Mouse (Mus musculus) midbrain, embryonic 11.5 days (tissue): ENCODE measurements around the gene Lrtm1. TPM values are rescaled to one million over a fixed set of nuclear protein-coding genes. Genes with fewer than 3 reads are reported as not detected.

Experiments used
- ATAC-seq: fragments of 200-750 bp; cut with Nextera tagmentation; 2 replicates; pipeline ENCODE4 v1.8.0; 2017; ENCODE audit warnings: moderate TSS enrichment, moderate library complexity; ENCODE audit not compliant: low FRiP score
- DNase-seq: peaks from one replicate; pipeline ENCODE4 v3.0.0; 2015; ENCODE audit warnings: low spot score; ENCODE audit errors: missing footprints
- H3K27ac ChIP-seq: fragments of 300-500 bp; sonication (generic); 2 replicates; pipeline ENCODE4 v1.5.1; 2014; ENCODE audit warnings: low read depth, low read length
- H3K27me3 ChIP-seq: fragments of 300-500 bp; sonication (generic); 2 replicates; pipeline ENCODE4 v1.6.1; 2014; ENCODE audit warnings: mild to moderate bottlenecking, low read length, moderate library complexity, mixed read lengths; ENCODE audit not compliant: control insufficient read depth, insufficient read depth
- H3K36me3 ChIP-seq: fragments of 300-500 bp; sonication (generic); 2 replicates; pipeline ENCODE4 v1.6.1; 2014; ENCODE audit warnings: mild to moderate bottlenecking, low read length, moderate library complexity, mixed read lengths; ENCODE audit not compliant: control insufficient read depth, insufficient read depth
- H3K4me1 ChIP-seq: fragments of 300-500 bp; sonication (generic); 2 replicates; pipeline ENCODE4 v1.6.1; 2014; ENCODE audit warnings: low read length; ENCODE audit not compliant: control insufficient read depth, insufficient read depth
- H3K4me2 ChIP-seq: fragments of 300-500 bp; sonication (generic); 2 replicates; pipeline ENCODE4 v1.6.1; 2014; ENCODE audit warnings: mild to moderate bottlenecking, moderate library complexity
- H3K4me3 ChIP-seq: fragments of 300-500 bp; sonication (generic); 2 replicates; pipeline ENCODE4 v1.5.1; 2014; ENCODE audit warnings: low read depth, low read length
- H3K9ac ChIP-seq: fragments of 300-500 bp; sonication (generic); 2 replicates; pipeline ENCODE4 v1.6.1; 2014; ENCODE audit warnings: low read length
- H3K9me3 ChIP-seq: fragments of 300-500 bp; sonication (generic); 2 replicates; pipeline ENCODE4 v1.6.1; 2016; ENCODE audit warnings: low read length; ENCODE audit not compliant: control insufficient read depth
- WGBS: fragments of 180-500 bp; shearing (Covaris S2); extraction: QIAGEN DNeasy Blood & Tissue Kit; methylation state at CpG from one replicate; pipeline ENCODE4 v1.1.7; 2014; 5-methylcytosine and 5-hydroxymethylcytosine counted together
- polyA plus RNA-seq: library from polyadenylated mRNA; unstranded; fragments of >200 nt; fragmentation: Nextera tagmentation; extraction: Ambion mirVana; gene quantifications from 2 replicates; pipeline ENCODE4 v1.2.1, GENCODE M21; 2014

The Lrtm1 gene
- polyA plus RNA-seq, 1 experiment from 2014 or later = 6.2 TPM

- Histone ChIP-seq H3K36me3 (no peaks in the 10 kb centered on the region), H3K4me2 (no peak overlapping the region), H3K27ac (no peak overlapping the region), H3K27me3 (no peaks in the 10 kb centered on the region), H3K9ac (no peak overlapping the region), H3K9me3 (no peaks in the 10 kb centered on the region), H3K4me3 (no peak overlapping the region), H3K4me1 (peaks cover 9% of the 10 kb centered on the region; the same call in 1 of the 2 replicates)
- no peak for ATAC-seq
- DNase-seq = no peak
- WGBS = 92% methylated on average over 4 of the region's 4 CpGs
These were observed 8.4 kb upstream of the Lrtm1 start for GRCm38 (mm10) chr14:29009644-29010043.

- no peak for DNase-seq
- WGBS = 87% methylated on average over 3 of the region's 3 CpGs
These were observed 4.8 kb upstream of the Lrtm1 start for GRCm38 (mm10) chr14:29013161-29013560.

GRCm38 (mm10) chr14:29014680-29015079 is 3.3 kb upstream of the Lrtm1 start:
- WGBS = 74% methylated on average over 2 of the region's 2 CpGs
- Histone ChIP-seq H3K27me3 (no peaks in the 10 kb centered on the region), H3K36me3 (no peaks in the 10 kb centered on the region), H3K9ac (no peak overlapping the region), H3K27ac (no peak overlapping the region), H3K9me3 (no peaks in the 10 kb centered on the region), H3K4me1 (peaks cover 33% of the 10 kb centered on the region), H3K4me2 (no peak overlapping the region), H3K4me3 (no peak overlapping the region)
- ATAC-seq = no peak
- DNase-seq = no peak

More at GRCm38 (mm10) chr14:29013161-29013560, 4.8 kb upstream of the Lrtm1 start:
- no peak for ATAC-seq
- Histone ChIP-seq H3K27ac (no peak overlapping the region), H3K9me3 (no peaks in the 10 kb centered on the region), H3K9ac (no peak overlapping the region), H3K36me3 (no peaks in the 10 kb centered on the region), H3K4me2 (no peak overlapping the region), H3K4me1 (peaks cover 24% of the 10 kb centered on the region), H3K27me3 (no peaks in the 10 kb centered on the region), H3K4me3 (no peak overlapping the region)

- peak; percentile 95 for DNase-seq
- no peak overlapping the region for H3K4me2 ChIP-seq
- H3K4me1 ChIP-seq = peaks cover 29% of the 10 kb centered on the region
- H3K27me3 ChIP-seq = no peaks in the 10 kb centered on the region
- H3K9ac ChIP-seq = no peak overlapping the region
- ATAC-seq = peak; percentile 75
- H3K4me3 ChIP-seq = no peak overlapping the region
- H3K27ac ChIP-seq = peak overlapping the region; percentile 42
- 17% methylated on average over 5 of the region's 5 CpGs for whole genome bisulfite sequencing
- no peaks in the 10 kb centered on the region for H3K36me3 ChIP-seq
- H3K9me3 ChIP-seq = no peaks in the 10 kb centered on the region
These were observed 2.1 kb upstream of the Lrtm1 start for GRCm38 (mm10) chr14:29015896-29016295.

- WGBS = 4% methylated on average over 7 of the region's 7 CpGs
- DNase-seq (peak; percentile 91), ATAC-seq (no peak; the same call in 1 of the 2 replicates)
- Histone ChIP-seq H3K27me3 (no peaks in the 10 kb centered on the region), H3K4me2 (peak overlapping the region; percentile 23), H3K27ac (peak overlapping the region; percentile 77), H3K36me3 (no peaks in the 10 kb centered on the region), H3K4me3 (peak overlapping the region; percentile 3; the same call in 1 of the 2 replicates), H3K9ac (no peak overlapping the region; the same call in 1 of the 2 replicates), H3K9me3 (no peaks in the 10 kb centered on the region), H3K4me1 (peaks cover 29% of the 10 kb centered on the region)
These were observed 450 bp downstream of the Lrtm1 start for GRCm38 (mm10) chr14:29018316-29019000.

GRCm38 (mm10) chr14:29021295-29021694 is 3.3 kb downstream of the Lrtm1 start:
- DNase-seq (no peak), ATAC-seq (no peak)
- WGBS = 89% methylated on average over 4 of the region's 4 CpGs
- H3K36me3 ChIP-seq = no peaks in the 10 kb centered on the region
- H3K4me1 ChIP-seq = peaks cover 17% of the 10 kb centered on the region
- no peaks in the 10 kb centered on the region for H3K9me3 ChIP-seq
- no peak overlapping the region for H3K4me3 ChIP-seq
- H3K27ac ChIP-seq = no peak overlapping the region
- no peaks in the 10 kb centered on the region for H3K27me3 ChIP-seq
- H3K4me2 ChIP-seq = no peak overlapping the region
- H3K9ac ChIP-seq = no peak overlapping the region

- ATAC-seq = no peak
- H3K9ac ChIP-seq = no peak overlapping the region
- H3K9me3 ChIP-seq = no peaks in the 10 kb centered on the region
- DNase-seq = no peak
- WGBS = 92% methylated on average over 4 of the region's 4 CpGs
- no peaks in the 10 kb centered on the region for H3K27me3 ChIP-seq
- no peak overlapping the region for H3K4me2 ChIP-seq
- H3K4me3 ChIP-seq = no peak overlapping the region
- peaks cover 10% of the 10 kb centered on the region for H3K4me1 ChIP-seq
- no peaks in the 10 kb centered on the region for H3K36me3 ChIP-seq
- H3K27ac ChIP-seq = no peak overlapping the region
These were observed 5.2 kb downstream of the Lrtm1 start for GRCm38 (mm10) chr14:29023246-29023645.

GRCm38 (mm10) chr14:29025335-29025734 is 7.3 kb downstream of the Lrtm1 start:
- peaks cover 11% of the 10 kb centered on the region for H3K4me1 ChIP-seq
- no peaks in the 10 kb centered on the region for H3K36me3 ChIP-seq
- H3K9ac ChIP-seq = no peak overlapping the region
- H3K27me3 ChIP-seq = no peaks in the 10 kb centered on the region
- no peak overlapping the region for H3K4me2 ChIP-seq
- DNase-seq (no peak), ATAC-seq (no peak)
- 79% methylated on average over 6 of the region's 6 CpGs for WGBS
- no peak overlapping the region for H3K4me3 ChIP-seq
- H3K9me3 ChIP-seq = no peaks in the 10 kb centered on the region
- no peak overlapping the region for H3K27ac ChIP-seq

- H3K36me3 ChIP-seq = no peaks in the 10 kb centered on the region
- DNase-seq (no peak), ATAC-seq (no peak)
- H3K4me3 ChIP-seq = no peak overlapping the region
- H3K9me3 ChIP-seq = no peaks in the 10 kb centered on the region
- H3K9ac ChIP-seq = no peak overlapping the region
- H3K4me2 ChIP-seq = no peak overlapping the region
- WGBS = 86% methylated on average over 5 of the region's 5 CpGs
- no peak overlapping the region for H3K27ac ChIP-seq
- no peaks in the 10 kb centered on the region for H3K27me3 ChIP-seq
- peaks cover 11% of the 10 kb centered on the region for H3K4me1 ChIP-seq
These were observed 9.3 kb downstream of the Lrtm1 start for GRCm38 (mm10) chr14:29027276-29027675.
